Mouse (Mus musculus): ENCODE results near the gene Plcb1. TPM values are rescaled to one million over a fixed set of nuclear protein-coding genes. Genes with fewer than 3 reads are reported as not detected.

Gene Plcb1
- polyA plus RNA-seq, 1 experiment: 0.55 TPM

- H3K36me3 ChIP-seq (ENCODE audit: control insufficient read depth, insufficient read depth): no peaks in the 10 kb centered on the region
- no peaks in the 10 kb centered on the region for H3K79me3 ChIP-seq (ENCODE audit: low read depth)
- no peak overlapping the region for H3ac ChIP-seq (ENCODE audit: control insufficient read depth, insufficient read length, low read depth)
- H3K79me2 ChIP-seq (ENCODE audit: control insufficient read depth, insufficient read depth): no peaks in the 10 kb centered on the region
- H3K27me3 ChIP-seq (ENCODE audit: control insufficient read depth, insufficient read depth, insufficient read length): no peaks in the 10 kb centered on the region
- no peak overlapping the region for H3K4me3 ChIP-seq (ENCODE audit: insufficient read depth, poor library complexity, severe bottlenecking)
- TF ChIP-seq CTCF (IDR thresholded peaks at IDR 0.05; ENCODE audit: control insufficient read depth, insufficient read depth, insufficient read length): no peak
- TF ChIP-seq MYOG (IDR thresholded peaks at IDR 0.05; ENCODE audit: control insufficient read depth, extremely low read depth, insufficient read length): no peak
- no peak for TF ChIP-seq CEBPB (IDR thresholded peaks at IDR 0.05; ENCODE audit: low read depth)
- TF ChIP-seq MAX (IDR thresholded peaks at IDR 0.05): no peak
- TF ChIP-seq MYOD1 (IDR thresholded peaks at IDR 0.05; ENCODE audit: control insufficient read depth, insufficient read length, low read depth): no peak
- TF ChIP-seq FOSL1 (IDR thresholded peaks at IDR 0.05; ENCODE audit: insufficient read depth, low read length, poor library complexity, severe bottlenecking): no peak
- no peak for TF ChIP-seq USF1 (IDR thresholded peaks at IDR 0.05; ENCODE audit: low read depth)
Observed at GRCm38 (mm10) chr2:135496553-135496952, 710.7 kb downstream of the Plcb1 start.

- Histone ChIP-seq H3ac (ENCODE audit: control insufficient read depth, insufficient read length, low read depth) (no peak overlapping the region), H3K4me3 (ENCODE audit: insufficient read depth, poor library complexity, severe bottlenecking) (no peak overlapping the region), H3K36me3 (ENCODE audit: control insufficient read depth, insufficient read depth) (no peaks in the 10 kb centered on the region), H3K79me3 (ENCODE audit: low read depth) (no peaks in the 10 kb centered on the region), H3K79me2 (ENCODE audit: control insufficient read depth, insufficient read depth) (no peaks in the 10 kb centered on the region), H3K27me3 (ENCODE audit: control insufficient read depth, insufficient read depth, insufficient read length) (no peaks in the 10 kb centered on the region)
- TF ChIP-seq USF1 (IDR thresholded peaks at IDR 0.05; ENCODE audit: low read depth) (no peak), MAX (IDR thresholded peaks at IDR 0.05) (no peak), MYOG (IDR thresholded peaks at IDR 0.05; ENCODE audit: control insufficient read depth, extremely low read depth, insufficient read length) (no peak), MYOD1 (IDR thresholded peaks at IDR 0.05; ENCODE audit: control insufficient read depth, insufficient read length, low read depth) (no peak), CEBPB (IDR thresholded peaks at IDR 0.05; ENCODE audit: low read depth) (no peak), CTCF (IDR thresholded peaks at IDR 0.05; ENCODE audit: control insufficient read depth, insufficient read depth, insufficient read length) (no peak), FOSL1 (IDR thresholded peaks at IDR 0.05; ENCODE audit: insufficient read depth, low read length, poor library complexity, severe bottlenecking) (no peak)
Observed at GRCm38 (mm10) chr2:135497251-135497650, 711.4 kb downstream of the Plcb1 start.

GRCm38 (mm10) chr2:135500872-135501271, 715.0 kb downstream of the Plcb1 start:
- no peak overlapping the region for H3K4me3 ChIP-seq (ENCODE audit: insufficient read depth, poor library complexity, severe bottlenecking)
- no peaks in the 10 kb centered on the region for H3K79me2 ChIP-seq (ENCODE audit: control insufficient read depth, insufficient read depth)
- H3K36me3 ChIP-seq (ENCODE audit: control insufficient read depth, insufficient read depth): no peaks in the 10 kb centered on the region
- H3K27me3 ChIP-seq (ENCODE audit: control insufficient read depth, insufficient read depth, insufficient read length): no peaks in the 10 kb centered on the region
- TF ChIP-seq CTCF (IDR thresholded peaks at IDR 0.05; ENCODE audit: control insufficient read depth, insufficient read depth, insufficient read length) (no peak), FOSL1 (IDR thresholded peaks at IDR 0.05; ENCODE audit: insufficient read depth, low read length, poor library complexity, severe bottlenecking) (no peak), MYOD1 (IDR thresholded peaks at IDR 0.05; ENCODE audit: control insufficient read depth, insufficient read length, low read depth) (no peak), CEBPB (IDR thresholded peaks at IDR 0.05; ENCODE audit: low read depth) (no peak), USF1 (IDR thresholded peaks at IDR 0.05; ENCODE audit: low read depth) (no peak), MAX (IDR thresholded peaks at IDR 0.05) (no peak), MYOG (IDR thresholded peaks at IDR 0.05; ENCODE audit: control insufficient read depth, extremely low read depth, insufficient read length) (no peak)
- H3K79me3 ChIP-seq (ENCODE audit: low read depth): no peaks in the 10 kb centered on the region
- H3ac ChIP-seq (ENCODE audit: control insufficient read depth, insufficient read length, low read depth): no peak overlapping the region

GRCm38 (mm10) chr2:135503328-135503997, 717.6 kb downstream of the Plcb1 start:
- H3K36me3 ChIP-seq (ENCODE audit: control insufficient read depth, insufficient read depth): no peaks in the 10 kb centered on the region
- H3K79me3 ChIP-seq (ENCODE audit: low read depth): no peaks in the 10 kb centered on the region
- TF ChIP-seq FOSL1 (IDR thresholded peaks at IDR 0.05; ENCODE audit: insufficient read depth, low read length, poor library complexity, severe bottlenecking): no peak
- no peak for TF ChIP-seq CTCF (IDR thresholded peaks at IDR 0.05; ENCODE audit: control insufficient read depth, insufficient read depth, insufficient read length)
- no peak for TF ChIP-seq CEBPB (IDR thresholded peaks at IDR 0.05; ENCODE audit: low read depth)
- H3K79me2 ChIP-seq (ENCODE audit: control insufficient read depth, insufficient read depth): no peaks in the 10 kb centered on the region
- no peak overlapping the region for H3ac ChIP-seq (ENCODE audit: control insufficient read depth, insufficient read length, low read depth)
- H3K27me3 ChIP-seq (ENCODE audit: control insufficient read depth, insufficient read depth, insufficient read length): no peaks in the 10 kb centered on the region
- no peak overlapping the region for H3K4me3 ChIP-seq (ENCODE audit: insufficient read depth, poor library complexity, severe bottlenecking)

GRCm38 (mm10) chr2:135503998-135504354, 718.1 kb downstream of the Plcb1 start:
- no peaks in the 10 kb centered on the region for H3K79me3 ChIP-seq (ENCODE audit: low read depth)
- no peaks in the 10 kb centered on the region for H3K79me2 ChIP-seq (ENCODE audit: control insufficient read depth, insufficient read depth)
- no peak for TF ChIP-seq MYOG (IDR thresholded peaks at IDR 0.05; ENCODE audit: control insufficient read depth, extremely low read depth, insufficient read length)
- no peak for TF ChIP-seq USF1 (IDR thresholded peaks at IDR 0.05; ENCODE audit: low read depth)
- no peak for TF ChIP-seq FOSL1 (IDR thresholded peaks at IDR 0.05; ENCODE audit: insufficient read depth, low read length, poor library complexity, severe bottlenecking)
- no peak for TF ChIP-seq MAX (IDR thresholded peaks at IDR 0.05)
- TF ChIP-seq MYOD1 (IDR thresholded peaks at IDR 0.05; ENCODE audit: control insufficient read depth, insufficient read length, low read depth): no peak
- no peak for TF ChIP-seq CTCF (IDR thresholded peaks at IDR 0.05; ENCODE audit: control insufficient read depth, insufficient read depth, insufficient read length)
- no peak for TF ChIP-seq CEBPB (IDR thresholded peaks at IDR 0.05; ENCODE audit: low read depth)
- no peak overlapping the region for H3K4me3 ChIP-seq (ENCODE audit: insufficient read depth, poor library complexity, severe bottlenecking)
- H3ac ChIP-seq (ENCODE audit: control insufficient read depth, insufficient read length, low read depth): no peak overlapping the region
- H3K36me3 ChIP-seq (ENCODE audit: control insufficient read depth, insufficient read depth): no peaks in the 10 kb centered on the region
- H3K27me3 ChIP-seq (ENCODE audit: control insufficient read depth, insufficient read depth, insufficient read length): no peaks in the 10 kb centered on the region

GRCm38 (mm10) chr2:135507111-135507510, 721.2 kb downstream of the Plcb1 start:
- Histone ChIP-seq H3K79me3 (ENCODE audit: low read depth) (no peaks in the 10 kb centered on the region), H3ac (ENCODE audit: control insufficient read depth, insufficient read length, low read depth) (no peak overlapping the region)

More at GRCm38 (mm10) chr2:135507111-135507510, 721.2 kb downstream of the Plcb1 start:
- no peaks in the 10 kb centered on the region for H3K79me2 ChIP-seq (ENCODE audit: control insufficient read depth, insufficient read depth)
- no peak overlapping the region for H3K4me3 ChIP-seq (ENCODE audit: insufficient read depth, poor library complexity, severe bottlenecking)
- no peak for TF ChIP-seq MYOG (IDR thresholded peaks at IDR 0.05; ENCODE audit: control insufficient read depth, extremely low read depth, insufficient read length)
- no peak for TF ChIP-seq MAX (IDR thresholded peaks at IDR 0.05)
- no peak for TF ChIP-seq CTCF (IDR thresholded peaks at IDR 0.05; ENCODE audit: control insufficient read depth, insufficient read depth, insufficient read length)
- TF ChIP-seq USF1 (IDR thresholded peaks at IDR 0.05; ENCODE audit: low read depth): no peak
- no peak for TF ChIP-seq FOSL1 (IDR thresholded peaks at IDR 0.05; ENCODE audit: insufficient read depth, low read length, poor library complexity, severe bottlenecking)
- no peak for TF ChIP-seq MYOD1 (IDR thresholded peaks at IDR 0.05; ENCODE audit: control insufficient read depth, insufficient read length, low read depth)
- H3K36me3 ChIP-seq (ENCODE audit: control insufficient read depth, insufficient read depth): no peaks in the 10 kb centered on the region
- no peaks in the 10 kb centered on the region for H3K27me3 ChIP-seq (ENCODE audit: control insufficient read depth, insufficient read depth, insufficient read length)
